Mouse (Mus musculus) small intestine, adult 2 months (tissue): ENCODE results near the gene Ndc1.

Experiments
- CTCF ChIP-seq: fragments of 200-500 bp; IDR thresholded peaks from 2 replicates; pipeline ENCODE4 v1.5.1; 2012; ENCODE audit warnings: low read depth, mild to moderate bottlenecking, control low read depth, inconsistent platforms, low read length, moderate library complexity, mixed read lengths; ENCODE audit not compliant: insufficient replicate concordance, insufficient read length; ENCODE audit errors: extremely low read depth
- POLR2A ChIP-seq: fragments of 200-500 bp; IDR thresholded peaks from 2 replicates; pipeline ENCODE4 v1.6.1; 2012; ENCODE audit warnings: low read depth, mild to moderate bottlenecking, control low read depth, inconsistent platforms, low read length, moderate library complexity

DNA sequence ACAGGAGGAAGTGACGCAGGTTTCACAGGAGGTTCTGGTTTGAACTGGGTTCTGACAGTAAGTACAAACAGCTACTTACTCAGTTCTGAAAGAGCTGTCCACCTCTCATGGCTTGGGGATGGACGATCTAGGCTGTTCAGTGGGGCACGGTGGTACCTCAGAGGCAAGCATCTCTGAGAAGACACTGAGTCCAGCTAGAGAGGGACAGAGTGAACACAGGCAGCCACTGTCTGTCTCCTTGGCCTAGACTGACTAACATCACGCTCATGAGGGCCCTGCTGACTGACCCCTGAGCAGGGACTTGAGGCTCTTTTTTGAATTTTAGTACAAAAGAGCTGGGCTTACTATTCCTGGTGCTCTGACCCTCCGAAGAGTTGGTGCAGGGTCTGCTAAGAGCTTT lies 13.5 kb upstream of the Ndc1 start:
- TF ChIP-seq CTCF: no peak
- TF ChIP-seq POLR2A: no peak
